Mouse (Mus musculus) kidney, embryonic 16.5 days (tissue): ENCODE measurements around the gene Clec16a. TPM values are rescaled to one million over a fixed set of nuclear protein-coding genes. Genes with fewer than 3 reads are reported as not detected.

Experiments
- ATAC-seq: fragments of 200-750 bp; cut with Nextera tagmentation; 2 replicates; pipeline ENCODE4 v1.8.0; 2017; ENCODE audit warnings: moderate TSS enrichment; ENCODE audit not compliant: low FRiP score, low TSS enrichment
- H3K27ac ChIP-seq: fragments of 300-500 bp; sonication (generic); 2 replicates; pipeline ENCODE4 v1.5.1; 2014; ENCODE audit warnings: low read length
- H3K27me3 ChIP-seq: fragments of 300-500 bp; sonication (generic); 2 replicates; pipeline ENCODE4 v1.6.1; 2014; ENCODE audit warnings: low read length, control low read depth, mixed read lengths; ENCODE audit not compliant: insufficient read depth
- H3K36me3 ChIP-seq: fragments of 300-500 bp; sonication (generic); 2 replicates; pipeline ENCODE4 v1.6.1; 2014; ENCODE audit warnings: low read length, control low read depth, mixed read lengths; ENCODE audit not compliant: insufficient read depth
- H3K4me1 ChIP-seq: fragments of 300-500 bp; sonication (generic); 2 replicates; pipeline ENCODE4 v1.6.1; 2014; ENCODE audit warnings: low read length, control low read depth, mixed read lengths; ENCODE audit not compliant: insufficient read depth
- H3K4me2 ChIP-seq: fragments of 300-500 bp; sonication (generic); replicated peaks from 2 replicates; pipeline ENCODE4 v1.6.1; 2014; ENCODE audit warnings: low read depth, low read length
- H3K4me3 ChIP-seq: fragments of 300-500 bp; sonication (generic); 2 replicates; pipeline ENCODE4 v1.5.1; 2014; ENCODE audit warnings: mild to moderate bottlenecking, low read length
- H3K9ac ChIP-seq: fragments of 300-500 bp; sonication (generic); replicated peaks from 2 replicates; pipeline ENCODE4 v1.6.1; 2014; ENCODE audit warnings: low read length
- H3K9me3 ChIP-seq: fragments of 300-500 bp; sonication (generic); 2 replicates; pipeline ENCODE4 v1.6.1; 2016; ENCODE audit warnings: low read length, control low read depth
- WGBS: fragments of 180-500 bp; shearing (Covaris S2); extraction: QIAGEN DNeasy Blood & Tissue Kit; methylation state at CpG from one replicate; pipeline ENCODE4 v1.1.7; 2014; 5-methylcytosine and 5-hydroxymethylcytosine counted together
- polyA plus RNA-seq: library from polyadenylated mRNA; unstranded; fragments of >200 nt; fragmentation: Nextera tagmentation; extraction: Ambion mirVana; gene quantifications from 2 replicates; pipeline ENCODE4 v1.2.1, GENCODE M21; 2015

The Clec16a gene
- polyA plus RNA-seq, 1 experiment from 2014 or later = 32.1 TPM

- Histone ChIP-seq H3K9ac (no peak overlapping the region), H3K4me1 (peaks cover 11% of the 10 kb centered on the region), H3K4me2 (no peak overlapping the region), H3K9me3 (no peaks in the 10 kb centered on the region), H3K27me3 (no peaks in the 10 kb centered on the region), H3K36me3 (no peaks in the 10 kb centered on the region), H3K4me3 (no peak overlapping the region), H3K27ac (no peak overlapping the region)
- WGBS = 76% methylated on average over 5 of the region's 5 CpGs
- no peak for ATAC-seq
Measured at GRCm38 (mm10) chr16:10732421-10732820, 187.3 kb downstream of the Clec16a start.

DNA sequence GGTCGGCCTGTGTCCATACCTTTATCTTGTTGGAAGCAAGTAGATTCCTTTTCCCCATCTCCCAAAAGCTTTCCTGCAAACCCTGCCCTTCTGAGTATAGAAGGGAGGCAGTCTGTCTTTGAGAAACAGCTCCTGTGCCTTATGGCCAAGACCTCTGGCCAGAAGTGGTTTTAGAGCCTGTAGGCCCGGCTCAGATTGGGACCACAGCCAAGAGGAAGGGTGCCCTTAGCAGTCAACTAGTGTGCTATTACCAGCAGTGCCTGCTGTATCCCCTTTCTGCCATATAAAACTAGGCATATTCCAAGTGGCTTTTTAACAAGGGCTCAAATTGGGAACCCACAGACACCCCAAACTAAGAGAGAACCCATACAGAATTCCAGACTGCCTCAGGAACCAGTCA lies 190.6 kb downstream of the Clec16a start:
- no peak overlapping the region for H3K4me2 ChIP-seq
- H3K27me3 ChIP-seq = no peaks in the 10 kb centered on the region
- no peak overlapping the region for H3K9ac ChIP-seq
- no peaks in the 10 kb centered on the region for H3K36me3 ChIP-seq
- no peaks in the 10 kb centered on the region for H3K9me3 ChIP-seq
- WGBS = 78% methylated on average over 2 of the region's 2 CpGs
- H3K27ac ChIP-seq = no peak overlapping the region
- peaks cover 15% of the 10 kb centered on the region for H3K4me1 ChIP-seq
- ATAC-seq = no peak
- H3K4me3 ChIP-seq = no peak overlapping the region

DNA sequence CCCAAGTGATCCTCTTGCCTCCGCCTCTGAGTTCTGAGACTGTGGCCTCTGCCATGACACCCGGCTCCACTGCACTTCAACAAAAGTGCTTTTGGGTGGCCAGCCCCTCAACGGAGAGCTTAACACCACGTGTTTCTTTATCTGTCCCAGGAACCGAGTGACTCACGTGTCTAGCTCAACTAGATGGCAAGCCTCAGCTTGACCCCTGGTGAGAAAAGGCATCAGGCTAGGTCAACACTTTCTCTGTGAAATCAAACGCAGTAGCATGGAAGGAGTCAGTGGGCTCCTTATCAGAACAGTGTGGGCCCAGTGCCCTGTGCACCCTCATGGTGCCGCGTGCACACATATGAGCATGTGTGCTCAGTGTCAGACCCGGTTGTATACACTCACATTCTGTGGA lies 191.2 kb downstream of the Clec16a start:
- H3K27ac ChIP-seq = no peak overlapping the region
- H3K36me3 ChIP-seq = no peaks in the 10 kb centered on the region
- ATAC-seq = no peak
- H3K4me1 ChIP-seq = peaks cover 15% of the 10 kb centered on the region
- no peaks in the 10 kb centered on the region for H3K9me3 ChIP-seq
- no peak overlapping the region for H3K9ac ChIP-seq
- H3K4me2 ChIP-seq = no peak overlapping the region
- H3K4me3 ChIP-seq = no peak overlapping the region
- H3K27me3 ChIP-seq = no peaks in the 10 kb centered on the region
- WGBS = 80% methylated on average over 10 of the region's 10 CpGs

DNA sequence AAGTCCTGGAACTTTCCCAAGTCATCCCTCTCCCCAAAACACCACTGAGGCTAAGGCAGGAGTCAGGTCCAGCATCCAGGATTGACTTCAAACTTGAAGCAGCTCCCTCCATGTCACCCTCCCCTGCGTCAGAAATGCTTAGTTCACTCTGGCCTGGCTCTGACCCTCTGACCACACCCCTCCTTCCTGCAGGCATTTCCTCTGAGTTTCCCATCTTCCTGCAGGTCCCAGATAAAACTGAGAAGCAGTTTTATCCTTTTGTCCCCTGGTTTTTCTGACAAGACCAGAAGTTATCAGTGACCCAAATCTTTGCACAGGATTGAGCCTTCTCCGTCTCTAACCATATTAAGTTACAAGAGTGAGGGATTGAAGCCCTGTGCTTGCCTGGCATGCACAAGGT lies 192.4 kb downstream of the Clec16a start:
- H3K9ac ChIP-seq = 0 out of 2 replicates have a peak overlapping the region, but pooled peaks have one; percentile 36
- peaks cover 15% of the 10 kb centered on the region for H3K4me1 ChIP-seq
- no peak overlapping the region for H3K4me3 ChIP-seq
- no peaks in the 10 kb centered on the region for H3K36me3 ChIP-seq
- ATAC-seq = peak; percentile 50; the same call in 1 of the 2 replicates
- no peak overlapping the region for H3K4me2 ChIP-seq
- H3K27ac ChIP-seq = peak overlapping the region; percentile 88
- no peaks in the 10 kb centered on the region for H3K27me3 ChIP-seq
- 21% methylated on average over 2 of the region's 2 CpGs for WGBS
- H3K9me3 ChIP-seq = no peaks in the 10 kb centered on the region

DNA sequence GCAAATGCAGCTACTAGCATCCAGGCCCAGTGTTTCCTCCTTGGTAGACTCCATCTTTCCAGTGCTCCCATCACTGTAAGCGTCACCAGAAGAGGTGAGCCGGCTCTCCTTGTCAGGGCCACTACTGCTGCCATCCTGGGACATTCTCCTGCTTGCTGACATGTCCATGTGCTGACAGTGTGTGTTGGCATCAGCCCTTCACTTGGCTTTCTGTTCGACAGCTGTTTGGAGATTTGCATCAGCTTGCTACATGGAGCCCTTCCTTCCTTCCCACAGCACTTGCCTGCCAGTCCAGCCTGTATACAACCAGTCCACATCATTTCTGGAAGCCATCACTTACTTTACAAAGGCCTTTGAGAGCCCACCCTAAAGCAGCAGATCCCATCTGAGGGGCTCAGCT lies 193.7 kb downstream of the Clec16a start:
- Histone ChIP-seq H3K27me3 (no peaks in the 10 kb centered on the region), H3K4me3 (no peak overlapping the region), H3K4me1 (peaks cover 15% of the 10 kb centered on the region), H3K27ac (peak overlapping the region; percentile 88), H3K9ac (no peak overlapping the region), H3K4me2 (no peak overlapping the region), H3K9me3 (no peaks in the 10 kb centered on the region), H3K36me3 (no peaks in the 10 kb centered on the region)
- no peak for ATAC-seq
- 91% methylated on average over 3 of the region's 3 CpGs for WGBS

GRCm38 (mm10) chr16:10739854-10740398 lies 194.8 kb downstream of the Clec16a start:
- Histone ChIP-seq H3K9ac (no peak overlapping the region), H3K9me3 (no peaks in the 10 kb centered on the region), H3K27me3 (no peaks in the 10 kb centered on the region), H3K4me1 (peaks cover 22% of the 10 kb centered on the region), H3K4me3 (no peak overlapping the region), H3K27ac (no peak overlapping the region), H3K36me3 (no peaks in the 10 kb centered on the region), H3K4me2 (no peak overlapping the region)
- ATAC-seq = no peak; the same call in 1 of the 2 replicates
- WGBS = 51% methylated on average over 9 of the region's 9 CpGs

DNA sequence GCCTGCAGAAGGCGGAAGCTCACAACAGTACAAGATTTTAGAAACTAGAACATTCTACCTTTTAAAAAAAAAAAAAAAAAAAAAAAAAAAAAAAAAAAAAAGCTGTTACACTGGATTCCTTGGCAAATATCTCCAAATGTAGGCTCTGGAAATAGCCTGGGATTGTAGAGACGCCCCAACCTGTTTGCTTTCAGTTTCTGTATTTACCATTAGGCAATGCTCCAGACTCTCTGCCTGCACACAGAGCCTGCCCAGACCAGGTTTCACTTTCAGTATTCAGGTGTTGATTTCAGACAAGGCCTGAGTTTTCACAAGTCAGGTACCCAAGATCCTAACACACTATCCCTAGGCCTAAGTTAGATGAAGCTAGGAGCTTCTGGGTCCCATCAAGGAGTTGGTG lies 195.9 kb downstream of the Clec16a start:
- H3K4me3 ChIP-seq = no peak overlapping the region
- no peaks in the 10 kb centered on the region for H3K36me3 ChIP-seq
- H3K27me3 ChIP-seq = no peaks in the 10 kb centered on the region
- no peak for ATAC-seq
- WGBS = 81% methylated on average over 2 of the region's 2 CpGs
- no peaks in the 10 kb centered on the region for H3K9me3 ChIP-seq
- no peak overlapping the region for H3K9ac ChIP-seq
- H3K4me1 ChIP-seq = peaks cover 22% of the 10 kb centered on the region
- H3K27ac ChIP-seq = no peak overlapping the region
- no peak overlapping the region for H3K4me2 ChIP-seq

GRCm38 (mm10) chr16:10749226-10749625 lies 204.1 kb downstream of the Clec16a start:
- 50% methylated on average over 7 of the region's 7 CpGs for WGBS
- ATAC-seq = no peak; the same call in 1 of the 2 replicates
- no peaks in the 10 kb centered on the region for H3K27me3 ChIP-seq
- H3K27ac ChIP-seq = no peak overlapping the region
- H3K4me2 ChIP-seq = no peak overlapping the region
- no peaks in the 10 kb centered on the region for H3K36me3 ChIP-seq
- H3K9me3 ChIP-seq = no peaks in the 10 kb centered on the region
- no peak overlapping the region for H3K4me3 ChIP-seq
- peaks cover 5% of the 10 kb centered on the region; the same call in 1 of the 2 replicates for H3K4me1 ChIP-seq
- H3K9ac ChIP-seq = no peak overlapping the region

- Histone ChIP-seq H3K9me3 (no peaks in the 10 kb centered on the region), H3K4me3 (no peak overlapping the region), H3K4me2 (no peak overlapping the region), H3K27ac (no peak overlapping the region), H3K4me1 (no peaks in the 10 kb centered on the region; the same call in 1 of the 2 replicates), H3K9ac (no peak overlapping the region), H3K36me3 (no peaks in the 10 kb centered on the region), H3K27me3 (no peaks in the 10 kb centered on the region)
- 50% methylated on average over 7 of the region's 7 CpGs for WGBS
- ATAC-seq = peak; percentile 29; the same call in 1 of the 2 replicates
Measured at GRCm38 (mm10) chr16:10749824-10750223, 204.7 kb downstream of the Clec16a start.

DNA sequence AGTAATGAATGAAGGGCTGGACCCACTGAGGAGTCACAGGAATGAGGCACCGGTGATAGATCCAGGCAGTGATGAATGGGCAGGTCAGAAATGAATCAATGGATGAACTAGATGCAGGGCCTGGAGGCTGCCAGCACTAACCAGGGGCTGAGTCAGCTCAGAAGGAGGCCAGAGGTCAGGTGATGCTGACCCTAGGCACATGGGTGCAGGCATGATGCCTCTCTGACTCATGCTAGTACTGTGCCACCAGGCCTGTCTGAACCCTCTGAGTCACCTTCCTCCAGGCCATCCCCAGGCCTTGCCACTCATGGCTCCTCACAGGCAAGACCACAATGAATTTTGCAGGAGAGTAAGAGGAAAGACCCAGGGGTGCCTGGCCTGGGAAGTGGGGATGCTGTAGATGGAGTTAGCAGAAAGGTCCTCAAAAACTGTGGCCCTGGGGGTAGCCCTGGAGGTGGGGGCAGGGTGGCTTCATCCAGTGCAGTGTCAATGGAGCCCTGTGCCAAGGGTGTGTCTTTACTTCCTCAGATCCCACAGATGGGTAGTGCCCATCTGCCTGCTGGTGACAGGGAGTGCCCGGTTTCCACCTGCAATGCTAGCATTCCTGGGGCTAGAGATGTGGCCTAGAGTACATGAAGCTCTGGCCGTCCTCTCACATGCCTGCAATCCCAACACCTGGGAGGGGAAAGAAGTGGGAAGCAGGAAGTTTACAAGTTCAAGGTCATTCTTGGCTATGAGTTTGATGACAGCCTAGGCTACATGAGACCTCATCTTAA lies 209.6 kb downstream of the Clec16a start:
- Histone ChIP-seq H3K9ac (no peak overlapping the region), H3K4me3 (no peak overlapping the region), H3K4me1 (no peaks in the 10 kb centered on the region), H3K27ac (no peak overlapping the region), H3K36me3 (no peaks in the 10 kb centered on the region), H3K4me2 (no peak overlapping the region), H3K9me3 (no peaks in the 10 kb centered on the region), H3K27me3 (no peaks in the 10 kb centered on the region)
- 82% methylated on average over 3 of the region's 3 CpGs for WGBS
- no peak for ATAC-seq
